In genomic region chr3:54559527-54559926, GRCm38 (mm10) we compare ENCODE assay signal across 20 mouse cellular contexts.
DNase-seq lines count a peak whose midpoint lies in the region; ATAC-seq lines count a peak whose summit lies in the region.
"Had no signal": no experiment of that assay in that cellular context is flagged by ENCODE, and none has a peak within 500 bp of the region (broad histone marks: within the 10 kb centered on the region; RNA-seq: fewer than 3 reads in every experiment).

No protein-coding gene starts in this region.

- no peak overlapping the region for H3K4me2 ChIP-seq in heart, embryonic 11.5 days
- no peak overlapping the region for H3K4me2 ChIP-seq in embryonic facial prominence, embryonic 13.5 days
- H3K4me2 ChIP-seq in heart, embryonic 16.5 days (ENCODE audit: low read depth, low read length), result no peak overlapping the region
- H3K4me2 ChIP-seq: hindbrain, embryonic 14.5 days; intestine, embryonic 15.5 days; liver, embryonic 15.5 days; midbrain, embryonic 11.5 days had no signal

- H3K4me3 ChIP-seq in heart, embryonic 11.5 days (ENCODE audit: low read depth, low read length), result no peak overlapping the region
- H3K4me3 ChIP-seq in embryonic facial prominence, embryonic 13.5 days, result no peak overlapping the region
- no peak overlapping the region for H3K4me3 ChIP-seq in heart, embryonic 16.5 days (ENCODE audit: low read length)
- H3K4me3 ChIP-seq: erythroblast, embryonic 14.5 days; intestine, embryonic 15.5 days; liver, embryonic 15.5 days had no signal

- no peaks in the 10 kb centered on the region for H3K27me3 ChIP-seq in heart, embryonic 11.5 days (ENCODE audit: control insufficient read depth, insufficient read depth, low read length)
- H3K27me3 ChIP-seq in embryonic facial prominence, embryonic 13.5 days, result no peaks in the 10 kb centered on the region
- no peaks in the 10 kb centered on the region for H3K27me3 ChIP-seq in heart, embryonic 16.5 days (ENCODE audit: control insufficient read depth, insufficient read depth, low read length)
- H3K27me3 ChIP-seq: intestine, embryonic 15.5 days; liver, embryonic 15.5 days had no signal

- H3K9me3 ChIP-seq in heart, embryonic 11.5 days (replicated peaks; ENCODE audit: control insufficient read depth, low read length), result no peaks in the 10 kb centered on the region
- peaks cover 4% of the 10 kb centered on the region; the same call in 1 of the 2 replicates for H3K9me3 ChIP-seq in embryonic facial prominence, embryonic 13.5 days
- peaks cover 4% of the 10 kb centered on the region; the same call in 1 of the 2 replicates for H3K9me3 ChIP-seq in heart, embryonic 16.5 days (replicated peaks; ENCODE audit: control insufficient read depth, low read length)
- H3K9me3 ChIP-seq: intestine, embryonic 15.5 days; liver, embryonic 15.5 days had no signal

- H3K27ac ChIP-seq in heart, embryonic 11.5 days (ENCODE audit: low read depth, low read length), result peak overlapping the region; percentile 55; the same call in 1 of the 2 replicates
- H3K27ac ChIP-seq in embryonic facial prominence, embryonic 13.5 days, result peak overlapping the region; percentile 82
- H3K27ac ChIP-seq in heart, embryonic 16.5 days (ENCODE audit: low read length), result peak overlapping the region; percentile 89
- H3K27ac ChIP-seq: hindbrain, embryonic 14.5 days; intestine, embryonic 15.5 days; liver, embryonic 15.5 days; macrophage had no signal

- WGBS in heart, embryonic 11.5 days (ENCODE audit: insufficient replicate concordance), result 65% methylated on average over 2 of the region's 2 CpGs
- 86% methylated on average over 2 of the region's 2 CpGs for WGBS in embryonic facial prominence, embryonic 13.5 days
- 60% methylated on average over 2 of the region's 2 CpGs for WGBS in heart, embryonic 16.5 days

- no peaks in the 10 kb centered on the region for H3K36me3 ChIP-seq in heart, embryonic 11.5 days (ENCODE audit: control insufficient read depth, insufficient read depth, low read length)
- H3K36me3 ChIP-seq in embryonic facial prominence, embryonic 13.5 days, result 0 out of 2 replicates have a peak, but pooled peaks cover 7% of the 10 kb centered on the region
- H3K36me3 ChIP-seq in heart, embryonic 16.5 days (ENCODE audit: control insufficient read depth, insufficient read depth), result no peaks in the 10 kb centered on the region
- H3K36me3 ChIP-seq: intestine, embryonic 15.5 days; liver, embryonic 15.5 days had no signal

- H3K4me1 ChIP-seq in heart, embryonic 11.5 days (ENCODE audit: control insufficient read depth, insufficient read depth, low read length), result no peaks in the 10 kb centered on the region
- peaks cover 19% of the 10 kb centered on the region for H3K4me1 ChIP-seq in embryonic facial prominence, embryonic 13.5 days
- peaks cover 3% of the 10 kb centered on the region; the same call in 1 of the 2 replicates for H3K4me1 ChIP-seq in heart, embryonic 16.5 days (ENCODE audit: control insufficient read depth, insufficient read depth, low read length)
- H3K4me1 ChIP-seq: intestine, embryonic 15.5 days; liver, embryonic 15.5 days had no signal

- DNase-seq in heart, adult 9 months (ENCODE audit: low spot score in 2 of 2), result no peak
- peak; percentile 30 for DNase-seq in NIH3T3 (ENCODE audit: low read depth)
- DNase-seq in left cerebral cortex, adult 8-10 months (ENCODE audit: low spot score in 2 of 2), result no peak
- DNase-seq in retina, postnatal 1 day, result no peak
- DNase-seq in adipocyte (ENCODE audit: low spot score), result no peak
- DNase-seq: adrenal gland, postnatal 14 days; B cell, adult 2 months; cerebellum, adult 18-20 months; left cerebral cortex, postnatal 4 days; thymus, postnatal 25 days had no signal

- no peak overlapping the region for H3K9ac ChIP-seq in heart, embryonic 11.5 days (ENCODE audit: low read depth, low read length)
- no peak overlapping the region for H3K9ac ChIP-seq in embryonic facial prominence, embryonic 13.5 days
- no peak overlapping the region for H3K9ac ChIP-seq in heart, embryonic 16.5 days (ENCODE audit: low read length)
- H3K9ac ChIP-seq: hindbrain, embryonic 14.5 days; intestine, embryonic 15.5 days; liver, embryonic 15.5 days had no signal

- ATAC-seq in heart, embryonic 11.5 days (replicated peaks; ENCODE audit: insufficient number of reproducible peaks, low FRiP score, low TSS enrichment), result no peak
- no peak for ATAC-seq in embryonic facial prominence, embryonic 13.5 days (ENCODE audit: insufficient number of reproducible peaks, insufficient read depth, low FRiP score, low TSS enrichment, low read depth)
- no peak for ATAC-seq in heart, embryonic 16.5 days (replicated peaks; ENCODE audit: extremely low read depth, insufficient read depth, low FRiP score)
- ATAC-seq: forebrain, embryonic 14.5 days; intestine, embryonic 15.5 days had no signal
